Mouse (Mus musculus): ENCODE measurements around the gene Olfr512.

Olfr512 gene

DNA sequence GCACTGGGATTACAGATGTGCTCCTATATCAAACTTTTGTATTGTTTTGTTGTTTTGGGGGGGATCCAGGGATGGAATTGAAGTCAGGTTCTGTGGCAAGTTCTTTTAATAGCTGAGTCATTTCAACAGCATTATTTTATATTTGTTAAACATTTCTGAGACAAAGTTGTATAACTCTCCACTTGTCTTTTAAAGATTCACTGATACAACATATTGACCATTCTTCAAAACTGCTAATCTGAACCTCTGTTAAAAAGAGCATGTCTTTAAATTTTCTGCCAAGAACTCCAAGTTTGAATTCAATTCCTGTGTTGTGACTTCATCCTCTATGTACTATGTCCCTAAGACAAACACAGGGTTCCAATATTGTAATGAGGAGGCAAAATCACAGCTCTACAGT lies at the start of gene Olfr512:
Olfr512 (plus strand) TSS at position 301 of the 400 bp plus-strand sequence.
- no peak for DNase-seq (ENCODE audit: low spot score)

DNA sequence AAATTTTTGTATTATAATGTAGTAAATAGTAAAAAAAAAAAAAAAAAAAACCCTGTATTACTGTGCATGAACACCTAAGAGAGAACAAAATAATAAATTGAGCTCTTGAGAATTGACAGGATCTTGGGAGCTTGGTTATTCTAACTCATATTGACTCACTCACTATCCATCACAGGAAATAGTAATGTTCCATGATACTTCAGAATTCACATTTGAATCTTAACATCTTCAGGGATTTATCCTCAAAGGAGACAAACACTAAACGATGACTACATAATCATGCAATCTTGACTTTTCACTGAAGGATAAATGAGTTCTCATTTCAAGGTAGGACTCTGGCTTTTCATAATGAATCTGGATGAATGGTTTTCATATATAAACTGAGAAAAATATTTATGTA lies 47.0 kb upstream of the Olfr512 start, which contains the start of gene Olfr510:
Olfr510 (plus strand) TSS at position 301 of the 400 bp plus-strand sequence.
- no peak for DNase-seq (ENCODE audit: low spot score)

DNA sequence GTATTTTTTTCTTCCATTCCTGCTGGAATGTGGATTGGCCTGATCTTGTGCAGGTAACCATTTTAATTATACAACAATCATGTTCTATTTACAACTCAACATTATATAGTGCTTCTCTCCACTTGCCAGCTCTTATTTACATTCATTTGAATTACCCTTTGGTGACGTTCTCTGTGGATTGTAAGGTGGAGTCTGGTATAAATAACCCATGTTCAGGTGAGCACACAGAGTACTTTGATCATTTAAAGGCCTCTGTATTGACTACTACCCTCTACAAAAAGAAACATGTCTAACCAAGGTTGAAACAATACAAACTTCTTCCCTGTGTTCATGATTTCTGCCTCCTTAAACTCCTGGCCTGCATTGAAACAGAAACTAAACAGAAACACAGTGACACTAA lies 42.1 kb upstream of the Olfr512 start:
- no peak for DNase-seq (ENCODE audit: low spot score)

DNA sequence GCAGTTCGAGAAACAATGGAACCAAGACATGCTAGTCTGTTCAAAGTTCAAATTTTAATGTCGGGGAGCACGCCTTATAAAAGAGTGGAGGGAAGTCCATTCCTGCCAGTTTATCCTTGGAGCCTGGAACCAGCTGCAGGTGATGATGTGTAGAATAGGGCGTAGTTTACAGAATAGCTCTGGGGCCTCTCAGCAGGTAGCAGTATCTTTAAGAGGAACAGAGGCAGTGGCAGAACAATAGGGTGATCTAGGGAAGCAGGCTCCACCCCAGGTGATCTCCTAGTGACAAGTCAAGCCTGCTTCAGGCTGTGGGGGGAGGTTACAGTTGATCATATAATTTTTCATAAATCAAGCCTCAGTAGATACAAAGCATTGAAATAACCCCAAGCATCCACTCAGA lies 34.2 kb upstream of the Olfr512 start:
- no peak for DNase-seq (ENCODE audit: low spot score)

DNA sequence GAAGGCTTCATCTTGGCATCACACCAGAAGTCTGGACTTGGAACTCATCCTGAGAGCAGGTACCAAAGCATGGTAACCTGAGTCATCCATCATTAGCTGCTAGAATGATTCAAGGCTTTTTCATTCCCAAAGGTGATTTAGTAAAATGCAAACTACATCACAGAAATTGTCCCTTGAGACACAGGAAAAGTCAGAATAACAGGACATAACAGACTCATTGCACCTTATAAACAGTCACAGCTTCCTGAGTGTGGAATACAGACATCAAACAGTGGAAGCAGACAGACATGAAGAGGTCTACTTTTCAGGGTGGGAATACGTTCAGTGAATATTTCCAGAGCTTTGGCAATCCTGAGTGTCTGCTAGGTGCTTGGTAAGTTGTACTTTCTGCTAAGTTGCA lies 37.6 kb downstream of the Olfr512 start, which contains the start of gene Olfr513:
Olfr513 (plus strand) TSS at position 301 of the 400 bp plus-strand sequence.
- DNase-seq (ENCODE audit: low spot score): no peak

DNA sequence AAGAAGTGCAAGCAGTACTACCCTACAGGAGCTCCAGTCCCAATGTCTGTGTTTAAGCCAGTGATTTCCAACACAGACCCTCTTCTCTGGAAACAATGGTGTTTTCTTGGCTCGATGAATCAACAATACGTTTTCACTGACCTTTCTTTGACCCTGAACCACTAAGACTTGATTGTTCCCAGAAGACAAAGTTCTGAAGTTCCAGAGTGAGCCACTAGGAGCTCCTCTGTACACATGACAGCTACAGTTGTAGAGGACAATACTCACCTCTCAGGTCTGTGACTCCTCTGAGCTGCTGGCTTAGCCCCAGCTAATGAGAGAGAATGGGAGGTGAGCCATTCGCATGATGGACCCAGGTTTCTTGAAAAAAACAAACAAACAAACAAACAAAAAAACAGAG lies 47.3 kb downstream of the Olfr512 start:
- no peak for DNase-seq (ENCODE audit: low spot score)

Data from spleen, adult 12 weeks (tissue).